Mouse (Mus musculus) liver (tissue): ENCODE measurements around the gene Chic1.

Experiments used
- DNase-seq: peaks from one replicate; pipeline ENCODE4 v3.0.0-alpha.2; 2020; ENCODE audit warnings: mixed read lengths

Gene Chic1

DNA sequence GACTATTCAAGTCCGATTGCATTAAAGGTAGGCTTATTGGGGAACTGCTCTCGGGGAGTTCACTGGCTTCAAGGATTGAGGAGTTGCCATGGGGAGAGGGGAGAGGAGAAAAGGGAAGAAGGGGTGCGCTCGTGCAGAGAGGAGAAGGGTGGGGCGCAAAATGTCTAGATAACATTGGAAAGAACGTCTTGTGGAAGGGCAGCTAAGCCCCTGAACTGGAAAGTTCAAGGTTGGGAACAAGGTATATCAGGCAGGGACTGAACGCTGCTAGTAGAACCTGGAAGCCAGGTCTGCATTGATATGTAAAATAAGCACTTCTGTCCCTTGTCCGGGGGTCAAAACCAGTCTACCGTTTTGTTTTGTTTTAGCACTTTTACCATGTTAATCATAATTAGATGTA, 81.7 kb downstream of the Chic1 start:
- DNase-seq = no peak

- no peak for DNase-seq
These were observed 84.5 kb downstream of the Chic1 start for GRCm38 (mm10) chrX:103440803-103441202.

GRCm38 (mm10) chrX:103443755-103444154, 87.5 kb downstream of the Chic1 start:
- DNase-seq = no peak
